Mouse (Mus musculus) lung, postnatal 0 days (tissue): ENCODE data around the gene Aspscr1. TPM values are rescaled to one million over a fixed set of nuclear protein-coding genes. Genes with fewer than 3 reads are reported as not detected.

Source experiments
- ATAC-seq: fragments of 200-750 bp; cut with Nextera tagmentation; 2 replicates; pipeline ENCODE4 v1.8.0; 2017; ENCODE audit warnings: moderate library complexity
- DNase-seq: peaks from one replicate; pipeline ENCODE4 v3.0.0-alpha.2; 2016; ENCODE audit warnings: low spot score
- H3K27ac ChIP-seq: fragments of 300-500 bp; sonication (generic); 2 replicates; pipeline ENCODE4 v1.5.1; 2014; ENCODE audit warnings: antibody characterized with exemption, mild to moderate bottlenecking, low read length, mixed read lengths
- H3K27me3 ChIP-seq: fragments of 300-500 bp; sonication (generic); replicated peaks from 2 replicates; pipeline ENCODE4 v1.6.1; 2014; ENCODE audit warnings: low read length, mixed read lengths; ENCODE audit not compliant: insufficient read depth
- H3K36me3 ChIP-seq: fragments of 300-500 bp; sonication (generic); 2 replicates; pipeline ENCODE4 v1.6.1; 2014; ENCODE audit warnings: low read length, mixed read lengths; ENCODE audit not compliant: insufficient read depth
- H3K4me1 ChIP-seq: fragments of 300-500 bp; sonication (generic); 2 replicates; pipeline ENCODE4 v1.6.1; 2014; ENCODE audit warnings: antibody characterized with exemption, low read depth, low read length, mixed read lengths; ENCODE audit not compliant: insufficient read depth
- H3K4me2 ChIP-seq: fragments of 300-500 bp; sonication (generic); replicated peaks from 2 replicates; pipeline ENCODE4 v1.6.1; 2014; ENCODE audit warnings: low read depth, mild to moderate bottlenecking, low read length, moderate library complexity, mixed read lengths
- H3K4me3 ChIP-seq: fragments of 300-500 bp; sonication (generic); 2 replicates; pipeline ENCODE4 v1.5.1; 2014; ENCODE audit warnings: low read depth, low read length
- H3K9ac ChIP-seq: fragments of 300-500 bp; sonication (generic); replicated peaks from 2 replicates; pipeline ENCODE4 v1.6.1; 2014; ENCODE audit warnings: low read depth, mild to moderate bottlenecking
- H3K9me3 ChIP-seq: fragments of 300-500 bp; sonication (generic); 2 replicates; pipeline ENCODE4 v1.6.1; 2016; ENCODE audit warnings: low read length, mixed read lengths
- CTCF ChIP-seq: IDR thresholded peaks from 2 replicates; pipeline ENCODE4 v1.5.1; 2016; ENCODE audit warnings: antibody characterized with exemption, mild to moderate bottlenecking
- EP300 ChIP-seq: IDR thresholded peaks from 2 replicates; pipeline ENCODE4 v1.6.1; 2016; ENCODE audit warnings: antibody characterized with exemption, mild to moderate bottlenecking, control low read depth
- WGBS: fragments of 180-500 bp; shearing (Covaris S2); extraction: QIAGEN DNeasy Blood & Tissue Kit; methylation state at CpG from one replicate; pipeline ENCODE4 v1.1.7; 2014; 5-methylcytosine and 5-hydroxymethylcytosine counted together
- polyA plus RNA-seq: library from polyadenylated mRNA; unstranded; fragments of >200 nt; fragmentation: Nextera tagmentation; extraction: Ambion mirVana; gene quantifications from 2 replicates; pipeline ENCODE4 v1.2.1, GENCODE M21; 2015

Aspscr1 gene
- polyA plus RNA-seq, 1 experiment from 2014 or later: 129 TPM

- 75% methylated on average over 22 of the region's 22 CpGs for WGBS
- H3K9me3 ChIP-seq: no peaks in the 10 kb centered on the region
- DNase-seq: peak; percentile 52
- H3K36me3 ChIP-seq: peaks cover 3% of the 10 kb centered on the region; the same call in 1 of the 2 replicates
- no peak overlapping the region for H3K9ac ChIP-seq
- no peaks in the 10 kb centered on the region for H3K27me3 ChIP-seq
- H3K4me2 ChIP-seq: no peak overlapping the region
- peaks cover 23% of the 10 kb centered on the region for H3K4me1 ChIP-seq
- no peak for ATAC-seq
- TF ChIP-seq CTCF (no peak), EP300 (no peak)
- H3K4me3 ChIP-seq: no peak overlapping the region
- no peak overlapping the region for H3K27ac ChIP-seq
Observed at GRCm38 (mm10) chr11:120627468-120628300, 45.1 kb upstream of the Aspscr1 start.

DNA sequence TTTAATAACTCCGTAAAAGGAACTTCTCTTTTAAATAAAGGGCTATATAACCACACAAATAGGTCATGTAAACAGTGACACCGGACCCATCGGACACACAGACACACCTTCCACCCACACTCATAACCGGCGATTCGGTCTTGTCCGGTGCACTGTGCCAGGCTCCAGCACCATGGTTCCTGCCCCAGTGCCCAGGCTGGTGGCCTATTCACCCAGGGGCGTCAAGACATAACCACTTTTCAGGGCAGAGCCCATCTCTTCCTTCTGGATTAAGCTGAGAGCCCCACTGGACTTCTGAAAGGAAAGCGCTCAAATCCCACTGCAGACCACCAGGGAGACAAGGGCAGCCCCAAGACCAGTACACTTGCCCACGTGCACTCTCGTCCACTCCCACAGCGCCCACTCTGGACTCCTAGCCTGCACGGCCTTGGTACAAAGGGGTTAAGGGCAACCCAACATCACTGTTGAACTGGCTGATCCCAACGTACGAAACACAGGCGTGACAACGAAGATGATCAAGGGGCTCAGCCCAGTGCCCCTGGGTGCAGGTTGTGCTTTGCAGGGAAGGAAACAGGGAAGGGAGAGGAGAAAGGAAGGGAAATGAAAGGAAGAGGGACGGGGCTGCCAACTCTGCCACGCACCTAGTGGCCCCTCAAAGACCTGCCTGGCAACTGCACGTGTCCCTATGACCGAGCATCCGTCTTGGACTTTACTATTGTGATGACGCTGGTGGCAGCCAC is 44.0 kb upstream of the Aspscr1 start:
- TF ChIP-seq EP300 (no peak), CTCF (no peak)
- 90% methylated on average over 23 of the region's 23 CpGs for WGBS
- Histone ChIP-seq H3K27ac (peak overlapping the region; percentile 70; the same call in 1 of the 2 replicates), H3K4me3 (no peak overlapping the region), H3K27me3 (no peaks in the 10 kb centered on the region), H3K9ac (no peak overlapping the region), H3K36me3 (no peaks in the 10 kb centered on the region), H3K4me2 (0 out of 2 replicates have a peak overlapping the region, but pooled peaks have one; percentile 11), H3K4me1 (peaks cover 23% of the 10 kb centered on the region), H3K9me3 (no peaks in the 10 kb centered on the region)
- no peak for DNase-seq
- no peak for ATAC-seq

- Histone ChIP-seq H3K9ac (no peak overlapping the region), H3K4me3 (no peak overlapping the region), H3K27ac (peak overlapping the region; percentile 70), H3K4me2 (peak overlapping the region; percentile 34; the same call in 1 of the 2 replicates), H3K27me3 (no peaks in the 10 kb centered on the region), H3K4me1 (peaks cover 23% of the 10 kb centered on the region), H3K9me3 (no peaks in the 10 kb centered on the region), H3K36me3 (no peaks in the 10 kb centered on the region)
- DNase-seq (peak; percentile 45), ATAC-seq (no peak)
- 76% methylated on average over 21 of the region's 23 CpGs for WGBS
- TF ChIP-seq CTCF (no peak), EP300 (no peak)
Observed at GRCm38 (mm10) chr11:120629341-120629730, 43.4 kb upstream of the Aspscr1 start.

DNA sequence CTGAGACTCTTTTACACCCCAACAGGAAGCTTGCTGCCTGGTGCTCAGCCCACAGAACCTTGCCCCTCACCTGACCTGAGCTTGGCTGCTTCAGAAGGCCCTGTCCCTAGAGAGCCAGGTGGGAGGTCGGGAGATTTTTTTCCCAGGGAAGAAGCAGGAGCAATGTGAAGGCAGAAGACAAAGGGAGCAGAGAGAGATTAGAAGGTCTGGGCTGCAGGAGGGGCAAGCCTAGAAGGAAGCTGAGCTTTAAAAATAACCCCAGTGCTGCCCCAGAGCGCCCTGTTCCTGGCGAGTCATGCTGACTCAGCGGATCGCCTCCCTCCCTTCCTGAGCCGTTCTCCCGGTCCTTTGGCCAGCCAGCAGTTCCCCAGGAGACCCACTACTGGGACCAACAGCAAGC is 42.9 kb upstream of the Aspscr1 start:
- peak overlapping the region; percentile 70 for H3K27ac ChIP-seq
- TF ChIP-seq EP300 (no peak), CTCF (no peak)
- peak overlapping the region; percentile 34 for H3K4me2 ChIP-seq
- peak; percentile 45 for DNase-seq
- H3K27me3 ChIP-seq: no peaks in the 10 kb centered on the region
- peaks cover 23% of the 10 kb centered on the region for H3K4me1 ChIP-seq
- peak overlapping the region; percentile 32 for H3K9ac ChIP-seq
- no peaks in the 10 kb centered on the region for H3K36me3 ChIP-seq
- ATAC-seq: no peak
- H3K4me3 ChIP-seq: no peak overlapping the region
- WGBS: 28% methylated on average over 7 of the region's 7 CpGs
- H3K9me3 ChIP-seq: no peaks in the 10 kb centered on the region

DNA sequence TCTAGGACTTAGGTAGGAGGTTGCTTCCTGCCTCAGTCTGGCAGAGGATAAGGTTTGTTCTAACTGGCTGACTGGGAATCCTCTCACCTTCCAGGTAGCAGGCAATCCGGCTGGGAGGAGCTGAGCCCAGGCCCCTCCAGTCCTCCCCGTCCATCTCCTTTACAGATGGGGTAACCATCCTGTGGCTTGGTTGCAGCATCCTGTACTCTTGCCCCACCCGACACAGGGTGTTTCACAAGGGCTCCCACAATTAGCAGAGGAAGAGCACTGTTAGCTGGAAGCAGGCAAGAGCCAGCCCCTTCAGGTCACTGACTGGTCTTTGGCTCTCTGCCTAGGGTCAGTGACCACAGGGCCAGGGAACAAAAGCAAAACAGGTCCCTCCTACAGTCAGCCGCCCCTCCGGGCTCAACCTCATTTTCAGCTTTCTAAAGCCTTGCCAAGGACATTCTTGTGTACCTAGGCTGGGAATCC is 42.3 kb upstream of the Aspscr1 start:
- Histone ChIP-seq H3K4me3 (no peak overlapping the region), H3K36me3 (no peaks in the 10 kb centered on the region), H3K4me2 (peak overlapping the region; percentile 34), H3K9ac (peak overlapping the region; percentile 32), H3K27me3 (no peaks in the 10 kb centered on the region), H3K27ac (peak overlapping the region; percentile 70), H3K9me3 (no peaks in the 10 kb centered on the region), H3K4me1 (peaks cover 19% of the 10 kb centered on the region)
- peak; percentile 83 for DNase-seq
- TF ChIP-seq EP300 (peak; percentile 28; the same call in 1 of the 2 replicates), CTCF (no peak)
- ATAC-seq: peak; percentile 10
- 39% methylated on average over 5 of the region's 5 CpGs for WGBS
